In genomic region chr14:105490158-105490557, GRCm38 (mm10) we compare ENCODE assay signal across 14 mouse cellular contexts.
"Had no signal": no experiment of that assay in that cellular context is flagged by ENCODE, and none has a peak within 500 bp of the region (broad histone marks: within the 10 kb centered on the region; RNA-seq: fewer than 3 reads in every experiment).

No protein-coding gene starts in this region.

- H3K27me3 ChIP-seq: kidney, embryonic 15.5 days; limb, embryonic 15.5 days; liver, embryonic 12.5 days; neural tube, embryonic 15.5 days had no signal

- H3K4me3 ChIP-seq: kidney, embryonic 15.5 days; limb, embryonic 15.5 days; liver, embryonic 12.5 days; midbrain, embryonic 12.5 days; myocyte; neural tube, embryonic 15.5 days had no signal

- H3K27ac ChIP-seq: kidney, embryonic 15.5 days; limb, embryonic 15.5 days; liver, embryonic 12.5 days; midbrain, embryonic 12.5 days; neural tube, embryonic 15.5 days had no signal

- ATAC-seq: liver, embryonic 12.5 days had no signal

- DNase-seq: kidney, postnatal 14 days; left cerebral cortex, postnatal 4 days; lung, embryonic 14.5 days; lung, postnatal 10 days; lung, postnatal 4 days; right cerebral cortex, adult 18-20 months; right cerebral cortex, postnatal 25 days; thymus, postnatal 36 days had no signal

- H3K4me1 ChIP-seq: kidney, embryonic 15.5 days; limb, embryonic 15.5 days; liver, embryonic 12.5 days; midbrain, embryonic 12.5 days; neural tube, embryonic 15.5 days had no signal

- H3K9ac ChIP-seq: kidney, embryonic 15.5 days; limb, embryonic 15.5 days; liver, embryonic 12.5 days; lung, embryonic 14.5 days; midbrain, embryonic 12.5 days; neural tube, embryonic 15.5 days had no signal

- H3K36me3 ChIP-seq: kidney, embryonic 15.5 days; limb, embryonic 15.5 days; liver, embryonic 12.5 days; midbrain, embryonic 12.5 days; neural tube, embryonic 15.5 days had no signal

- H3K9me3 ChIP-seq: kidney, embryonic 15.5 days; limb, embryonic 15.5 days; liver, embryonic 12.5 days; midbrain, embryonic 12.5 days; neural tube, embryonic 15.5 days had no signal

- H3K4me2 ChIP-seq: kidney, embryonic 15.5 days; limb, embryonic 15.5 days; liver, embryonic 12.5 days; lung, embryonic 14.5 days; midbrain, embryonic 12.5 days; neural tube, embryonic 15.5 days had no signal
